Mouse (Mus musculus): ENCODE measurements at regions not wholly inside any gene's neighbourhood (a gene's known extent, or its start where the extent isn't known, plus 50 kb on each side); places are given as distances from the start of the nearest gene placed in this dataset.

GRCm38 (mm10) chr13:83266591-83266990 lies 237.2 kb upstream of the Mef2c start:
- no peak for DNase-seq

GRCm38 (mm10) chr13:83268663-83269062 lies 235.2 kb upstream of the Mef2c start:
- DNase-seq = no peak

GRCm38 (mm10) chr13:83278695-83279094 lies 225.1 kb upstream of the Mef2c start:
- no peak for DNase-seq

GRCm38 (mm10) chr13:83307696-83308095 lies 196.1 kb upstream of the Mef2c start:
- no peak for DNase-seq

- DNase-seq = no peak
Measured at GRCm38 (mm10) chr13:83328488-83328887, 175.3 kb upstream of the Mef2c start.

- DNase-seq = no peak
Measured at GRCm38 (mm10) chr13:83333728-83334127, 170.1 kb upstream of the Mef2c start.

- DNase-seq = no peak
Measured at GRCm38 (mm10) chr13:83344611-83345319, 159.1 kb upstream of the Mef2c start.

- no peak for DNase-seq
Measured at GRCm38 (mm10) chr13:83355341-83355740, 148.5 kb upstream of the Mef2c start.

- DNase-seq = no peak
Measured at GRCm38 (mm10) chr13:83360529-83360928, 143.3 kb upstream of the Mef2c start.

GRCm38 (mm10) chr13:83376097-83376797 lies 127.6 kb upstream of the Mef2c start:
- no peak for DNase-seq

- no peak for DNase-seq
Measured at GRCm38 (mm10) chr13:83378644-83379043, 125.2 kb upstream of the Mef2c start.

- no peak for DNase-seq
Measured at GRCm38 (mm10) chr13:83382609-83383008, 121.2 kb upstream of the Mef2c start.

GRCm38 (mm10) chr13:83394773-83395172 lies 109.1 kb upstream of the Mef2c start:
- no peak for DNase-seq

- no peak for DNase-seq
Measured at GRCm38 (mm10) chr13:83399381-83399780, 104.5 kb upstream of the Mef2c start.

- DNase-seq = no peak
Measured at GRCm38 (mm10) chr13:83439619-83440436, 64.0 kb upstream of the Mef2c start.

GRCm38 (mm10) chr13:83444277-83444676 lies 59.6 kb upstream of the Mef2c start:
- DNase-seq = no peak

GRCm38 (mm10) chr13:83450820-83451219 lies 53.0 kb upstream of the Mef2c start:
- DNase-seq = peak; percentile 5

- no peak for DNase-seq
Measured at GRCm38 (mm10) chr13:83452987-83453386, 50.8 kb upstream of the Mef2c start.

All from kidney, postnatal 10 days (tissue).